Mouse (Mus musculus) kidney, adult 2 months (tissue): ENCODE data around the gene Higd1a. TPM values are rescaled to one million over a fixed set of nuclear protein-coding genes. Genes with fewer than 3 reads are reported as not detected.

Source experiments
- DNase-seq: peaks from one replicate; pipeline ENCODE4 v3.0.0; 2021
- H3K27ac ChIP-seq: fragments of 200-500 bp; 2 replicates; pipeline ENCODE4 v1.5.1; 2012; ENCODE audit warnings: low read depth, low read length, control low read depth, inconsistent platforms; ENCODE audit not compliant: insufficient read depth
- H3K27me3 ChIP-seq: fragments of 200-500 bp; replicated peaks from 2 replicates; pipeline ENCODE4 v1.6.1; 2012; ENCODE audit warnings: mild to moderate bottlenecking, moderate library complexity, low read length, inconsistent platforms; ENCODE audit not compliant: control insufficient read depth, insufficient read depth
- H3K36me3 ChIP-seq: fragments of 200-500 bp; 2 replicates; pipeline ENCODE4 v1.6.1; 2012; ENCODE audit warnings: mild to moderate bottlenecking, moderate library complexity, low read length, inconsistent platforms; ENCODE audit not compliant: control insufficient read depth, insufficient read depth
- H3K4me1 ChIP-seq: fragments of 200-500 bp; 2 replicates; pipeline ENCODE4 v1.6.1; 2011; ENCODE audit warnings: low read length; ENCODE audit not compliant: control insufficient read depth, insufficient read depth
- H3K4me3 ChIP-seq: fragments of 200-500 bp; 2 replicates; pipeline ENCODE4 v1.5.1; 2011; ENCODE audit warnings: mild to moderate bottlenecking, low read depth, low read length, control low read depth; ENCODE audit not compliant: insufficient read depth
- CTCF ChIP-seq: fragments of 200-500 bp; conservative IDR thresholded peaks from 2 replicates; pipeline ENCODE4 v1.5.1; 2011; ENCODE audit warnings: low read depth, mild to moderate bottlenecking, control low read depth, low read length, moderate library complexity, mixed read lengths; ENCODE audit not compliant: insufficient read depth, insufficient read length
- POLR2A ChIP-seq: fragments of 200-500 bp; IDR thresholded peaks from one replicate; pipeline ENCODE4 v1.6.1; 2011; ENCODE audit warnings: low read depth, low read length, control low read depth
- WGBS: fragments of 180-500 bp; shearing (Covaris S2); methylation state at CpG from one replicate; pipeline ENCODE4 v1.1.7; 2018; 5-methylcytosine and 5-hydroxymethylcytosine counted together
- polyA plus RNA-seq: library from polyadenylated mRNA; depleted of rRNA; stranded (reverse); fragments of >200 nt; gene quantifications from 2 replicates; pipeline ENCODE4 v1.2.3, GENCODE M21; 2012

The Higd1a gene
- polyA plus RNA-seq, 1 experiment: 36.6 TPM

DNA sequence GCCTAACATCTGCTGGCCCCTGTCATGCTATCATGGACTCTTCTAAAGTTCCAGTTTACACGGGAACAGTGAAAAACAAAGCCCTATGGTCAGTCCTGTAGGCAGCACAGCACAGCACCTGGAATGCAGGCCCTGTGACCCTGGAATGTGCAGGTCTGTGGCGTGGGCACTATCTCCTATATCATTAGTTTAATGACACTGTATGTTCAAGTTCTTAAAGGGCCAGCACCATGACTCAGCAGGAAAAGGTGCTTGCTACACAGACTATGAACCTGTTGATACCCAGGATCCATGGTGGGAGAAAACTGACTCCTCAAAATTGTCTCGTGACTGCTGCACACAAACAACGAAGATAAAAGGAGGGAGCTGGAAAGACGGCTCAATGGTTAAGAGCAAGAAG, 10.3 kb downstream of the Higd1a start:
- no peak for TF ChIP-seq CTCF
- no peak for TF ChIP-seq POLR2A
- Histone ChIP-seq H3K4me1 (no peaks in the 10 kb centered on the region), H3K4me3 (no peak overlapping the region), H3K36me3 (peaks cover 5% of the 10 kb centered on the region), H3K27ac (no peak overlapping the region), H3K27me3 (no peaks in the 10 kb centered on the region)
- no peak for DNase-seq
- 62% methylated on average over 5 of the region's 5 CpGs for WGBS

DNA sequence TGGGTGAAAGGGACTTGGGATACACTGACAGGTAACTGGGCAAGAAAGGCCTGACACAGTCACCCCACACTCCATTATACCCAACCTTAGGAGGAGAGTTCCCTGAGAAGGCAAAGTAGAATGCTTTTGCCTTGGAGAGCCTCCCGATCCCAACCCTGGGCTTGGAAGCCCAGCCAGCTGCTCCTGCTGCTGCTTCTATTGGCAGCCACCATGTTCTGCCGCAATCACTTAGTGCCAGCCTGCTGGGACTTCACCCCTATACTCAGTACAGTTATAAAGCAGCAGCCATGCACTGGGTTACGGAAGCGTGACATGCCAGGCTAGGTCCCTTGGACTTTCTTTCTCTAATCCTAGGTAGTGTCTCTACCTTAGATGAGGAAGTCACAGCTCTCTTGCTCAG, 11.0 kb downstream of the Higd1a start:
- 97% methylated on average over 4 of the region's 4 CpGs for WGBS
- Histone ChIP-seq H3K27ac (no peak overlapping the region), H3K4me1 (no peaks in the 10 kb centered on the region), H3K4me3 (no peak overlapping the region), H3K36me3 (peaks cover 5% of the 10 kb centered on the region), H3K27me3 (no peaks in the 10 kb centered on the region)
- TF ChIP-seq CTCF (no peak), POLR2A (no peak)
- DNase-seq: no peak

DNA sequence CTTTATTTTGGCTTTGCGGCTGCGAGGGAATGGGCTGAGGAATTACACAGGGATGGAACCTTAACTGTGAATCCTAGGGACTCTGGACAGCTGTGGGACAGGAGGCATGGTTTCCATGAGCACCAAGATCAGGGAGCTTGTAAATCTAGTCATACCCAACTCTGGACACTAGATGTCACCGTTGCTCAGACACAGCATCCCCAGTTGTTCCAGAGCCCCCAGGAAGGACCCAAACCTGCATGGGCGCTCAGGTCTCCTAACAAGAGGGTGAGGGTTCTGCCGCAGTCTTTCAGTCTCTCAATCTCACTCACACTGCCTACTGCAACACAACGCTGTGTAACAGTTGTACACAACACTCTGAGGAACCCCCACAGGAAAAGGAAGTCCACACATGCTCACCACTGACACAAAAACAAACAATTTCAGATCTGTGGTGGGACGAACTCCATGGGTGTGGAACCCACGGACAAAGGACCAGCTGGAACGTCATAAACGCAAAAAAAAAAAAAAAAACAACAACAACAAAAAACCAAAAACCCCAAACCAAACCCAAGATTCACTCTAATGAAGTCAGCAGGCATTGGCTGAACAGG, 11.5 kb downstream of the Higd1a start:
- Histone ChIP-seq H3K4me3 (no peak overlapping the region), H3K4me1 (no peaks in the 10 kb centered on the region), H3K27ac (no peak overlapping the region), H3K36me3 (peaks cover 5% of the 10 kb centered on the region), H3K27me3 (no peaks in the 10 kb centered on the region)
- peak; percentile 34 for DNase-seq
- WGBS: 33% methylated on average over 10 of the region's 10 CpGs
- TF ChIP-seq POLR2A (no peak), CTCF (peak; percentile 73)

DNA sequence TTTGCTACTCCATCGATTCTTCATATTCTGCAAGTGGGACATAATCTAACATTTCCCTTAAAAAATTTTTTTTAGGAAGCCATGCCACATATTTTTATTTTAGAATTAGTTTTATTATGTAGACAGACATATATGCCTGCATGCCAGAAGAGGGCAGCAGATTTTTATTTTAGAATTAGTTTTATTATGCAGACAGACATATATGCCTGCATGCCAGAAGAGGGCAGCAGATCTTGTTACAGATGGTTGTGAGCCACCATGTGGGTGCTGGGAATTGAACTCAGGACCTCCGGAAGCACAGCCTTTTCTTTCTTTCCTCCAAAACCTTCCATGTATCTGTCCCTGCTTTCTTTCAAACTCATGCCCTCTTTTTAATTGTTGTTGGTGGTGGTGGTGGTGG, 15.2 kb downstream of the Higd1a start:
- H3K4me3 ChIP-seq: no peak overlapping the region
- no peaks in the 10 kb centered on the region for H3K36me3 ChIP-seq
- 91% methylated on average over 2 of the region's 2 CpGs for WGBS
- H3K27me3 ChIP-seq: no peaks in the 10 kb centered on the region
- 0 out of 2 replicates have a peak, but pooled peaks cover 3% of the 10 kb centered on the region for H3K4me1 ChIP-seq
- TF ChIP-seq POLR2A (no peak), CTCF (0 out of 2 replicates have a peak, but pooled peaks have one; percentile 12)
- no peak for DNase-seq
- H3K27ac ChIP-seq: no peak overlapping the region

DNA sequence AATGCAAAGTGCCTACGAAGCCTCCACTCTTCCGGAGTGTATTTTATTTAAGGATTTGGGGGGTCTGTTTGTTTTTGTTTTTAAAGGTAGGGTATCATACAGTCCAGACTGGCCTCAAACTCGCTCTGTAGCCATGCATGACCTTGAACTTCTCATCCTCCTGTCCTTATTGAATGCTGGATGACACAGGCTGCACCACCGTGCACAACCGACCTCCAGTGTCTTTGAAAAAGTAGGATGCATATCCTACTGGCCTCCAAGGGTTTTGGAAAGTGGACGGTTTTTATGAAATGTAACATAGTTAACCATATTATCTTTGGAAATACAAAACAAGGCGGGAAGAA, 18.6 kb downstream of the Higd1a start:
- no peaks in the 10 kb centered on the region for H3K36me3 ChIP-seq
- no peak overlapping the region for H3K27ac ChIP-seq
- H3K27me3 ChIP-seq: no peaks in the 10 kb centered on the region
- H3K4me3 ChIP-seq: peak overlapping the region; percentile 43
- no peak for DNase-seq
- WGBS: 42% methylated on average over 7 of the region's 7 CpGs
- H3K4me1 ChIP-seq: 0 out of 2 replicates have a peak, but pooled peaks cover 3% of the 10 kb centered on the region
- no peak for TF ChIP-seq CTCF
- TF ChIP-seq POLR2A: no peak

DNA sequence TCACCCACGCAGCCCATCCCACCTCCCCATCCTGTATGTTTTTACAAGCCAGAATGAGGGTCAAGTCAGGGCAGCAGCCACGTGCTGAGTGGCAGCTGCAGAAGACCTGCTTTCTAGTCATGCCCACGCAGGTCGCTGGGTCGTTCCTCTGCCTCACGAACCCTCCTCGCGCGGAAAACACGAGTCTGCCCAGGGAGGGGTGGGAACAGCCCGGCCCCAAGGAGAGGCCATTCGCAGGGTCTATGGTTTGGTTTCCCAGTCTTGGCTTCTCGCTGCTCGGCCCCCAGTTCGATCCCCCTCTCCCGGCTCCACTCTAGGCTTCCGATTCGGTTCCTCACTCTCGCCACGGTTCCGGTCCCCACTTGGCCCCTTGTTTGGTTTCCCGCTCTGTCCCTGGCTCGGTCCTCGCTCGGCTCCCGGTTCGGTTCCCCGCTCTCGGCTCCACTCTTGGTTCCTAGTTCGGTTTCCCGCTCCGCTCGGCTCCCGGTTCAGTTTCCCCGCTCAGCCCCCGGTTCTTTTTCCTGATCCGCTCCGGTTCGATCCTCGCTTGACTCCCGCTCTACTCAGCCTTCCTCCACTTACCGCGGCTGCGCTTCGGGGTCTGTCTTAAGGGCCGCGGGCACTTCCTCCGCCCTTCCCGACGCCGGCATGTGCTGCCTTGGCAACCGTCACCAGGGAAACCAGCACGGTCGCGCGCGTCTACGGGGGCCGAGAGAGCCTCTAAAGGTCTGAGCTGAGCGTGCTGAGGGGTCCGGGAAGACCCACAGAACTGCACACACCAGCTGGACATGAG, 19.1 kb downstream of the Higd1a start, which contains the start of gene Ccdc13:
Ccdc13 (minus strand) TSS at position 633 of the 793 bp plus-strand sequence.
- peak; percentile 64 for DNase-seq
- TF ChIP-seq CTCF (no peak), POLR2A (no peak)
- WGBS: 11% methylated on average over 61 of the region's 61 CpGs
- no peaks in the 10 kb centered on the region for H3K36me3 ChIP-seq
- peak within 1 kb of the TSS; percentile 43 for H3K4me3 ChIP-seq
- H3K4me1 ChIP-seq: 0 out of 2 replicates have a peak, but pooled peaks cover 3% of the 10 kb centered on the region
- no peaks in the 10 kb centered on the region for H3K27me3 ChIP-seq
- no peak within 1 kb of the TSS for H3K27ac ChIP-seq

DNA sequence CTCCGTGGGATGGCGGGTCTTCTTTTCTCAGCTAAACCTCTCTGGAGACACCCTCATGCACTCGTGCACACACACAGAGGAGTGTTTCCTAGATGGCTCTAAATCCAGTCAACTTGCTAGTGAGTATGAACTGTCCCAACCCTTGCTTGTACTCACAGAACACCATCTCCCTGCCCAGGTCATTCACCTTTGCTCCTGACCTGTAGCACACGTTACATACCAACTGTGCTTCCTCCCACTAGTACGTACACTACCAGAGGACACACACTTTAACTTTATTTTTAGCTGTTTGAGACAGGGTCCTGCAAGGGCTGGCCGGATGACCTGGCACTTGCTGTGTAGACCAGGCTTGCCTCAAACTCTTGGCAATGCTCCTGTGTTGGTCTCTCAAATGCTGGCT, 20.2 kb downstream of the Higd1a start:
- WGBS: 83% methylated on average over 6 of the region's 6 CpGs
- Histone ChIP-seq H3K36me3 (no peaks in the 10 kb centered on the region), H3K4me3 (no peak overlapping the region), H3K4me1 (0 out of 2 replicates have a peak, but pooled peaks cover 3% of the 10 kb centered on the region), H3K27ac (no peak overlapping the region), H3K27me3 (no peaks in the 10 kb centered on the region)
- no peak for DNase-seq
- TF ChIP-seq POLR2A (no peak), CTCF (no peak)
